Mouse (Mus musculus): ENCODE measurements at regions not wholly inside any gene's neighbourhood (a gene's known extent, or its start where the extent isn't known, plus 50 kb on each side); places are given as distances from the start of the nearest gene placed in this dataset.

GRCm38 (mm10) chr8:90486556-90486955, 138.4 kb upstream of the Tox3 start:
- TF ChIP-seq CTCF (IDR thresholded peaks at IDR 0.05; ENCODE audit: low read depth, low read length) (no peak), POLR2A (IDR thresholded peaks at IDR 0.05; ENCODE audit: extremely low read depth, insufficient read depth, low read length) (no peak)
